Mouse (Mus musculus): Measurements from ENCODE around the gene Ccdc97.

DNA sequence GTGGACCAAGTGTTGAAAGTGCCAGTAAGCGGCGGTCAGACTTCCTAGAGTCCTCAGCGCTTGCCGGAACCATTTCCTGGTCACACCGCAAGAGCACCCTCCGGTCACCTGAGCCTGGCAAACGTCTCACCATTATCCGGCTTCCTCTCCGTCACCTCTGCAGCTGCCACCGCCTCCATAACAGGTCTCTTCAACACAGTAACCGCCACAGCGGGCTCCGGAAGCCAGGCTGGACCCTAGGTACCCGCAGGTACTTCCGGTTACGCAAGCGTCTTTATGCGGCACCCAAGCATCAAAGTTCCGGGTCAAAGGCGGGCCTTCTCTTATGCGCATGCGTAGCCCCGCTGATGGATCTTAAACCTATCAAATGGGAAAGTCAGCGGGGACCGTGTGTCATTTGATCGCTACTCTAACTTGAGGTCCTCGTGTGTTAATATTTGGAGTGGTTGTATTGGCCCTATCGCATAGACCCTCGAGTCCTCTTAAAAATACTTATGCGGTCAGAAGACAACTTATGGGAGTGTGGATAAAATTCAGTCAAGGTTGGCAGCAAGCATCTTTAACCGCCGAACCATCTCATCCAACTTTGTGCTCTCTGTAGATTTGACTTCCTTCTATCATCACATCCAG lies at the start of gene Ccdc97:
- peak; percentile 77; the same call in 1 of the 2 replicates for TF ChIP-seq POLR2A (IDR thresholded peaks at IDR 0.05; ENCODE audit: borderline replicate concordance, control insufficient read depth, low read depth, low read length)
- no peak for TF ChIP-seq CTCF (IDR thresholded peaks at IDR 0.05; ENCODE audit: control insufficient read depth, insufficient read depth, low read length)

Measured in bone marrow, adult 2 months (tissue).